Mouse (Mus musculus): Measurements from ENCODE around the gene Pik3c2b.

- TF ChIP-seq CTCF (conservative IDR thresholded peaks at IDR 0.05; ENCODE audit: low read length), result no peak
- TF ChIP-seq NANOG (IDR thresholded peaks at IDR 0.05; ENCODE audit: borderline replicate concordance, low read length), result no peak
Measured at GRCm38 (mm10) chr1:133030461-133030860, 15.0 kb upstream of the Pik3c2b start, which contains the start of gene Mdm4.
